Mouse (Mus musculus): ENCODE measurements around the gene Ikbkg. TPM values are rescaled to one million over a fixed set of nuclear protein-coding genes. Genes with fewer than 3 reads are reported as not detected.

Ikbkg gene
- polyA plus RNA-seq, 1 experiment, result 36.8 TPM

GRCm38 (mm10) chrX:74384451-74384850, 8.6 kb upstream of the Ikbkg start:
- no peak for TF ChIP-seq CTCF (IDR thresholded peaks at IDR 0.05; ENCODE audit: borderline replicate concordance, insufficient read depth, low read length)
- TF ChIP-seq POLR2A (IDR thresholded peaks at IDR 0.05; ENCODE audit: low read depth, low read length), result no peak
- H3K4me1 ChIP-seq (ENCODE audit: control insufficient read depth, insufficient read depth, low read length), result no peaks in the 10 kb centered on the region
- H3K4me3 ChIP-seq (ENCODE audit: insufficient read depth, low read length), result no peak overlapping the region
- no peak overlapping the region for H3K27ac ChIP-seq (ENCODE audit: insufficient read depth, low read length)

DNA sequence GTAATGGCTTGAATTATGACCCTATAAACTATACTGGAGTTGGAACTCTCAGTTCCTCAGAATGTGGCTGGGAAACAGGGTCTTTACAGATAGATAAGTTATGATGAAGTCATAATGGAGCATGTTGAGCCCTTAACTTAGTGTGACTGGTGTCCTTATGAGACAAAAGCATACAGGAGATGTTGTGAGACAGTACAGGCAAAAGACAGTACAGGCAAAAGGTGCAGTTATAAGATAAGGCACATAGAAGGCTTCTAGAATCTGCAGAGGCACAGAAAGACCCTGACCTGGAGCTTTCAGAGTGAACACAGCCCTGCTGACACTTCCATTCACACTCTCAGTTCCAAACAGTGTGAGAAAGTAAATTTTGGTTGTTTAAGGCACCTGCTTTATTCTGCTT, 4.9 kb upstream of the Ikbkg start:
- no peak overlapping the region for H3K4me3 ChIP-seq (ENCODE audit: insufficient read depth, low read length)
- H3K27ac ChIP-seq (ENCODE audit: insufficient read depth, low read length), result no peak overlapping the region
- no peaks in the 10 kb centered on the region; the same call in 1 of the 2 replicates for H3K4me1 ChIP-seq (ENCODE audit: control insufficient read depth, insufficient read depth, low read length)
- no peak for TF ChIP-seq CTCF (IDR thresholded peaks at IDR 0.05; ENCODE audit: borderline replicate concordance, insufficient read depth, low read length)
- no peak for TF ChIP-seq POLR2A (IDR thresholded peaks at IDR 0.05; ENCODE audit: low read depth, low read length)

- Histone ChIP-seq H3K4me1 (ENCODE audit: control insufficient read depth, insufficient read depth, low read length) (no peaks in the 10 kb centered on the region), H3K4me3 (ENCODE audit: insufficient read depth, low read length) (no peak overlapping the region), H3K27ac (ENCODE audit: insufficient read depth, low read length) (no peak overlapping the region)
- no peak for TF ChIP-seq CTCF (IDR thresholded peaks at IDR 0.05; ENCODE audit: borderline replicate concordance, insufficient read depth, low read length)
- no peak for TF ChIP-seq POLR2A (IDR thresholded peaks at IDR 0.05; ENCODE audit: low read depth, low read length)
Measured at GRCm38 (mm10) chrX:74400136-74400535, 7.0 kb downstream of the Ikbkg start.

GRCm38 (mm10) chrX:74408340-74408739, 15.2 kb downstream of the Ikbkg start:
- H3K27ac ChIP-seq (ENCODE audit: insufficient read depth, low read length), result no peak overlapping the region
- H3K4me1 ChIP-seq (ENCODE audit: control insufficient read depth, insufficient read depth, low read length), result no peaks in the 10 kb centered on the region
- H3K4me3 ChIP-seq (ENCODE audit: insufficient read depth, low read length), result no peak overlapping the region
- TF ChIP-seq CTCF (IDR thresholded peaks at IDR 0.05; ENCODE audit: borderline replicate concordance, insufficient read depth, low read length), result no peak
- no peak for TF ChIP-seq POLR2A (IDR thresholded peaks at IDR 0.05; ENCODE audit: low read depth, low read length)

DNA sequence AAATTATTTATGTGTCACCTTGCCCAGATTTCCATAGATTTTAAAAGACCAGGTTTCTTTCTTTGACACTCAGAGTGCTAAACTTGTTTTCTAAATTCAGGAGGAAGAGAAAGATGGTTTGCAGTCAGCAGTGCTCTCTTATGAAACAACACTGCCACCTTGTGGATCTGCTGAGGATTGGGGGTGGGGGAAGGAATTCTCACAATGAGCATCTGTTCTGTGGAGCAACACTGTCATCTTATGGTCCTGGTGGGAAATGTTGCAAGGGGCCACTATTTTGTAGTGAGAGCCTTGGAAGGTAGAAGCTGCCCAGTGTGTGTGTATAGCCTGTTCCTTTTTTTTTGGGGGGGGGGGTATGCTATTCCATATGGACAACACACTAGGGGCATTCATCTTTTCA, 20.3 kb downstream of the Ikbkg start:
- Histone ChIP-seq H3K27ac (ENCODE audit: insufficient read depth, low read length) (no peak overlapping the region), H3K4me3 (ENCODE audit: insufficient read depth, low read length) (no peak overlapping the region), H3K4me1 (ENCODE audit: control insufficient read depth, insufficient read depth, low read length) (no peaks in the 10 kb centered on the region)
- peak; percentile 22; the same call in 1 of the 2 replicates for TF ChIP-seq CTCF (IDR thresholded peaks at IDR 0.05; ENCODE audit: borderline replicate concordance, insufficient read depth, low read length)
- TF ChIP-seq POLR2A (IDR thresholded peaks at IDR 0.05; ENCODE audit: low read depth, low read length), result no peak

DNA sequence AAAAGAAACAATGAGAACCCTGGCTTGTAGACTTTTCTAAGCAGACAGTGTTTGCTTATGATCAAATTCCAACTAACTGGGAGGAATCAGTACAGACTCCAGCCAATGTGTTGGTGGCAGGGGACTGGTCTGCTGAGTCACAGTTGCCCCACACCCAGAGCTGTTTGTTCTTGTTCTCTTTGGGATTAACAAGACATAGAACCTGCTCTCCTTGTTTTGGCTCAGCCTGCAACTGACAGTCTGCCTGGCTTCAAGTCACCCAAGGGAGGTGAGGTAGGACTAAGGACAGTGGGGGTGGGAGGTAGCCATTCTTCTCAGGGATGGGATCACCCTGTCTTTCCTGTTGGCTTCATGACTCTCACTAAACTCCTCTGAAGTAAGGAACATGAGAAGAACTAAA, 31.4 kb downstream of the Ikbkg start:
- TF ChIP-seq CTCF (IDR thresholded peaks at IDR 0.05; ENCODE audit: borderline replicate concordance, insufficient read depth, low read length) (no peak), POLR2A (IDR thresholded peaks at IDR 0.05; ENCODE audit: low read depth, low read length) (peak; percentile 22; the same call in 1 of the 2 replicates)
- Histone ChIP-seq H3K4me3 (ENCODE audit: insufficient read depth, low read length) (no peak overlapping the region), H3K4me1 (ENCODE audit: control insufficient read depth, insufficient read depth, low read length) (peaks cover 9% of the 10 kb centered on the region; the same call in 1 of the 2 replicates), H3K27ac (ENCODE audit: insufficient read depth, low read length) (peak overlapping the region; percentile 90)

- Histone ChIP-seq H3K4me3 (ENCODE audit: insufficient read depth, low read length) (no peak overlapping the region), H3K27ac (ENCODE audit: insufficient read depth, low read length) (peak overlapping the region; percentile 90), H3K4me1 (ENCODE audit: control insufficient read depth, insufficient read depth, low read length) (peaks cover 9% of the 10 kb centered on the region; the same call in 1 of the 2 replicates)
- TF ChIP-seq POLR2A (IDR thresholded peaks at IDR 0.05; ENCODE audit: low read depth, low read length) (peak; percentile 42; the same call in 1 of the 2 replicates), CTCF (IDR thresholded peaks at IDR 0.05; ENCODE audit: borderline replicate concordance, insufficient read depth, low read length) (no peak)
Measured at GRCm38 (mm10) chrX:74425195-74425594, 32.1 kb downstream of the Ikbkg start.

- no peak overlapping the region for H3K4me3 ChIP-seq (ENCODE audit: insufficient read depth, low read length)
- TF ChIP-seq POLR2A (IDR thresholded peaks at IDR 0.05; ENCODE audit: low read depth, low read length) (no peak), CTCF (IDR thresholded peaks at IDR 0.05; ENCODE audit: borderline replicate concordance, insufficient read depth, low read length) (no peak)
- H3K4me1 ChIP-seq (ENCODE audit: control insufficient read depth, insufficient read depth, low read length), result peaks cover 9% of the 10 kb centered on the region; the same call in 1 of the 2 replicates
- peak overlapping the region; percentile 90; the same call in 1 of the 2 replicates for H3K27ac ChIP-seq (ENCODE audit: insufficient read depth, low read length)
Measured at GRCm38 (mm10) chrX:74426256-74426655, 33.2 kb downstream of the Ikbkg start.

DNA sequence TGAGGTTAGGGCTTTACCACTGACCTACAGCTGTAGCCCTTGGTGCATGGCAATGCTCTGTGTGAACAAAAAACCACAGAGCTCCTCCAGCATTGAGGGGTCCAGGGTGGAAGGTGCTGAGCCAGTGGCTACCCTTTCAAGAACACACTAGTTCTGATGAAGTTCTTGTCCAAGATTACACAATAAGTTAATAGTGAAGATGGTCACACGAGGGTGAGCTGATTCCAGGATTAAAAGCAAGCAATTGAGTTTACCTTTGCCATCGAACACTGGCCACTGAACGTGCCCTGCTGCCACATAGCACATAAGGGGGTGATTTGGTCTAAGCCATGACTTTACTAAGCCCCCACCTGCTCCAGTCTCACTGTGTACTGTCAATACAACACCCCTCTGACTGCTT, 34.0 kb downstream of the Ikbkg start:
- peaks cover 9% of the 10 kb centered on the region; the same call in 1 of the 2 replicates for H3K4me1 ChIP-seq (ENCODE audit: control insufficient read depth, insufficient read depth, low read length)
- no peak overlapping the region for H3K4me3 ChIP-seq (ENCODE audit: insufficient read depth, low read length)
- peak overlapping the region; percentile 90; the same call in 1 of the 2 replicates for H3K27ac ChIP-seq (ENCODE audit: insufficient read depth, low read length)
- TF ChIP-seq CTCF (IDR thresholded peaks at IDR 0.05; ENCODE audit: borderline replicate concordance, insufficient read depth, low read length) (no peak), POLR2A (IDR thresholded peaks at IDR 0.05; ENCODE audit: low read depth, low read length) (no peak)

DNA sequence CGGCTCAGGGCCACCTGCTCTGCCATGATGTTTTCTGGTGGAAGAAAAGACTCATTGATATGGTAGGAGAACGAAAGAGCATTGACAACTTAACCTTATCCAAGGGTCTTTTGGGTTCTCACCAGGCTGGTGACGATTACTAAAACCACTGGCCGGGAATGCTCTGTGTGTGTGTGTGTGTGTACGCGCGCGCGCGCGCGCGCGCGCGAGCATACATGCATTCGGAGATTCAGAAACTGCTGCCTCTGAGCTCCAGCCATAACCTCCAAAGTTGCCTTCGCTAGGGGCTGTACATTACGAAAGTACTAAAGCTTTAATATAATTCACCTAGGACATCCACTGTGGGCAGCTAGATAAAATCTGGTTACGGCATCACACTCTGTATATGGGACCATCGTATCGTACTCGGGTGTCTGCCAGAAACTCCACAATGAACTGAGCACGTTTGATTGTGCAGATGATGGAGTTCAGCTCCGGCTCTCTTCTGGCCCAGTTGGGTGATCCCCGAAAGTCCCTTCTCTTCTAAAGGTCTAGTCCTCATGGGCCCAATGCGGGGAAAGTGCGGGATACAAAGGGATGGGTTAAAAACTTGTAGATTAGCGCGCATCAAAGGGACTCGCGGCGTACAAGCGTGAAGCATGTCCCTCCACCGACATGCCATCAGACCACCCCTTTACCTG, 35.2 kb downstream of the Ikbkg start:
- Histone ChIP-seq H3K4me1 (ENCODE audit: control insufficient read depth, insufficient read depth, low read length) (peaks cover 9% of the 10 kb centered on the region; the same call in 1 of the 2 replicates), H3K27ac (ENCODE audit: insufficient read depth, low read length) (0 out of 2 replicates have a peak overlapping the region, but pooled peaks have one; percentile 6), H3K4me3 (ENCODE audit: insufficient read depth, low read length) (peak overlapping the region; percentile 87)
- no peak for TF ChIP-seq POLR2A (IDR thresholded peaks at IDR 0.05; ENCODE audit: low read depth, low read length)
- TF ChIP-seq CTCF (IDR thresholded peaks at IDR 0.05; ENCODE audit: borderline replicate concordance, insufficient read depth, low read length), result no peak

Data from embryonic fibroblast, embryonic 13.5 days (primary cell).